Mouse (Mus musculus) heart, embryonic 13.5 days (tissue): ENCODE results near the gene Coil. TPM values are rescaled to one million over a fixed set of nuclear protein-coding genes. Genes with fewer than 3 reads are reported as not detected.
"Not testable (repeated sequence)": the region's sequence is repeated elsewhere in the genome, so short reads cannot be mapped to it uniquely, and the experiment has no call there.

Source experiments
- ATAC-seq: fragments of 200-750 bp; cut with Nextera tagmentation; 2 replicates; pipeline ENCODE4 v1.8.0; 2017; ENCODE audit warnings: moderate TSS enrichment; ENCODE audit not compliant: insufficient number of reproducible peaks, low FRiP score, low TSS enrichment; ENCODE audit errors: extremely low read depth
- H3K27ac ChIP-seq: fragments of 300-500 bp; sonication (generic); replicated peaks from 2 replicates; pipeline ENCODE4 v1.5.1; 2015; ENCODE audit warnings: moderate library complexity, mild to moderate bottlenecking, inconsistent platforms
- H3K27me3 ChIP-seq: fragments of 300-500 bp; sonication (generic); replicated peaks from 2 replicates; pipeline ENCODE4 v1.6.1; 2015; ENCODE audit warnings: mild to moderate bottlenecking, inconsistent platforms
- H3K36me3 ChIP-seq: fragments of 300-500 bp; sonication (generic); 2 replicates; pipeline ENCODE4 v1.6.1; 2015; ENCODE audit warnings: mild to moderate bottlenecking, inconsistent platforms
- H3K4me1 ChIP-seq: fragments of 300-500 bp; sonication (generic); 2 replicates; pipeline ENCODE4 v1.6.1; 2015; ENCODE audit warnings: inconsistent platforms
- H3K4me2 ChIP-seq: fragments of 300-500 bp; sonication (generic); 2 replicates; pipeline ENCODE4 v1.6.1; 2015; ENCODE audit warnings: inconsistent platforms, mild to moderate bottlenecking, moderate library complexity
- H3K4me3 ChIP-seq: fragments of 300-500 bp; sonication (generic); 2 replicates; pipeline ENCODE4 v1.5.1; 2015; ENCODE audit warnings: moderate library complexity, mild to moderate bottlenecking, inconsistent platforms
- H3K9ac ChIP-seq: fragments of 300-500 bp; sonication (generic); 2 replicates; pipeline ENCODE4 v1.6.1; 2015; ENCODE audit warnings: inconsistent platforms, mild to moderate bottlenecking, moderate library complexity
- H3K9me3 ChIP-seq: fragments of 300-500 bp; sonication (generic); 2 replicates; pipeline ENCODE4 v1.6.1; 2016; ENCODE audit warnings: inconsistent platforms
- WGBS: fragments of 180-500 bp; shearing (Covaris S2); methylation state at CpG from one replicate; pipeline ENCODE4 v1.1.7; 2015; ENCODE audit warnings: mixed read lengths; 5-methylcytosine and 5-hydroxymethylcytosine counted together
- polyA plus RNA-seq: library from polyadenylated mRNA; unstranded; fragments of >200 nt; fragmentation: Nextera tagmentation; extraction: Ambion mirVana; gene quantifications from 2 replicates; pipeline ENCODE4 v1.2.1, GENCODE M21; 2015

Coil gene
- polyA plus RNA-seq, 1 experiment from 2014 or later: 10.1 TPM

DNA sequence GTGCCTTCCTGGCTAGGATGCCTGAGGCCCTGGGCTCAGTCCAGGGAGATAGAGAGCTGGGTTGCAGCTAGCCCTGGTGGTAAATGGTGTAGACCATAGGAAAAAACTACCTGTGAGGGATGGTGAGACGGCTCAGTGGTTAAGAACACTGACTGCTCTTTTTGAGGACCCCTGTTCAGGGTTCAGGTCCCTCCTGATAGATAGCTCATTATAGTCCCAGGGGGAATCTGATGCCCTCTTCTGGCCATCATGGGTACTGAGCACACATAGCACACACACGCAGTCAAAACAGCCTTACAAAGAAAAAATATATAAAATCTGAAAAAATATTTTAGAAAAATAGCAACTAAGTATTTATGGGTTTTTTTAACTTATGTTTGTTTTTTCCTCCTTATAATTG, 6.3 kb downstream of the Coil start:
- ATAC-seq: no peak
- no peaks in the 10 kb centered on the region for H3K9me3 ChIP-seq
- H3K27ac ChIP-seq: no peak overlapping the region
- H3K4me3 ChIP-seq: no peak overlapping the region
- 88% methylated on average over 2 of the region's 2 CpGs for WGBS
- H3K4me2 ChIP-seq: no peak overlapping the region
- peaks cover 9% of the 10 kb centered on the region for H3K4me1 ChIP-seq
- no peak overlapping the region for H3K9ac ChIP-seq
- H3K27me3 ChIP-seq: no peaks in the 10 kb centered on the region
- H3K36me3 ChIP-seq: peaks cover 5% of the 10 kb centered on the region

DNA sequence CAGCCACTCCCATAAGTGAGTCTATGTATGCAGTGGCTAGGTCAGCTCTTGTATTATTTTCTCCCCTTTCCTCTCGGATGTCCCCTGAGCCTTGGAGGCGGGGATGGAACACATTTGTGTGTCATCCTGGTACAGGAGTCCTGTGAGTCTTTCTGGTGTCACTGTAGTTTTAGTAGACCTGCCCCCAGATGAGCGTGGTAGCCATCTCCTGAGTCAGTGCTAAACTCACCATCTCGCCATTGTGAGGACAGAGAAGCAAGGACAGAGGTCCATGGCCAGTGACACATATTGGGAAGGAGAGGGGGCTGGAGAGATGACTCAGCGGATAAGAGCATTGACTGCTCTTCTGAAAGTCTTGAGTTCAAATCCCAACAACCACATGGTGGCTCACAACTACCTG, 7.1 kb downstream of the Coil start:
- Histone ChIP-seq H3K4me1 (peaks cover 9% of the 10 kb centered on the region), H3K27ac (no peak overlapping the region), H3K4me3 (no peak overlapping the region), H3K9ac (no peak overlapping the region), H3K9me3 (no peaks in the 10 kb centered on the region), H3K27me3 (no peaks in the 10 kb centered on the region), H3K36me3 (peaks cover 13% of the 10 kb centered on the region), H3K4me2 (no peak overlapping the region)
- WGBS: 83% methylated on average over 5 of the region's 5 CpGs
- ATAC-seq: no peak

GRCm38 (mm10) chr11:88981337-88981736, 11.3 kb downstream of the Coil start:
- H3K9me3 ChIP-seq: no peaks in the 10 kb centered on the region
- no peaks in the 10 kb centered on the region for H3K27me3 ChIP-seq
- no peak overlapping the region for H3K4me2 ChIP-seq
- peaks cover 50% of the 10 kb centered on the region for H3K36me3 ChIP-seq
- no peak overlapping the region for H3K9ac ChIP-seq
- 77% methylated on average over 8 of the region's 8 CpGs for WGBS
- ATAC-seq: no peak
- no peaks in the 10 kb centered on the region for H3K4me1 ChIP-seq
- no peak overlapping the region for H3K4me3 ChIP-seq
- no peak overlapping the region for H3K27ac ChIP-seq

GRCm38 (mm10) chr11:88986616-88987015, 16.6 kb downstream of the Coil start:
- WGBS: 79% methylated on average over 10 of the region's 10 CpGs
- ATAC-seq: no peak
- no peaks in the 10 kb centered on the region for H3K9me3 ChIP-seq
- H3K4me3 ChIP-seq: no peak overlapping the region
- H3K36me3 ChIP-seq: peaks cover 88% of the 10 kb centered on the region
- no peaks in the 10 kb centered on the region for H3K27me3 ChIP-seq
- no peak overlapping the region for H3K9ac ChIP-seq
- no peak overlapping the region for H3K4me2 ChIP-seq
- no peaks in the 10 kb centered on the region for H3K4me1 ChIP-seq
- no peak overlapping the region for H3K27ac ChIP-seq

DNA sequence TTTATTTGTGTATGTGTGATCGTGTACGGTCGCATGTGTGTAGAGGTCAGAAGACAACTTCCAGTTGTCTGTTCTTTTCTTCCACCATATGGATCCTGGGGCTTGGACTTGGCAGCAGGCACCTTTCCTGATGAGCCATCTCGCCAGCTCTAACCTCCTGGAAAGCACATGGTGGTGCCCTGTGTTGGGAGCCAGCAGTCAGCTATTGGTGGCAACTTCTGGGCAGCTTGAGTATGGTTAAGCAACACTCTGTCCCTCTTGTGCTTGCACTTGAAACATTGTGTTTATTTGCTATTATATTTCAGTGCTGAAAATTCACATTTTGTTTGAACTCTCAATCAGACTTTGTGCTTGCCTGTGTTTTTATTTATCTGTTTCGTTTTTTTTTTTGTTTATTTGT, 18.9 kb downstream of the Coil start:
- ATAC-seq: no peak
- no peak overlapping the region for H3K27ac ChIP-seq
- peaks cover 66% of the 10 kb centered on the region for H3K36me3 ChIP-seq
- H3K9ac ChIP-seq: no peak overlapping the region
- no peaks in the 10 kb centered on the region for H3K9me3 ChIP-seq
- H3K27me3 ChIP-seq: no peaks in the 10 kb centered on the region
- 73% methylated on average over 5 of the region's 5 CpGs for WGBS
- no peaks in the 10 kb centered on the region for H3K4me1 ChIP-seq
- no peak overlapping the region for H3K4me3 ChIP-seq
- H3K4me2 ChIP-seq: no peak overlapping the region

- ATAC-seq: no peak
- Histone ChIP-seq H3K9me3 (no peaks in the 10 kb centered on the region), H3K4me2 (no peak overlapping the region), H3K27me3 (no peaks in the 10 kb centered on the region), H3K9ac (no peak overlapping the region), H3K27ac (no peak overlapping the region), H3K36me3 (peaks cover 60% of the 10 kb centered on the region), H3K4me1 (no peaks in the 10 kb centered on the region), H3K4me3 (no peak overlapping the region)
- 49% methylated on average over 5 of the region's 5 CpGs for WGBS
Measured at GRCm38 (mm10) chr11:88989530-88989929, 19.5 kb downstream of the Coil start.

- WGBS: 50% methylated on average over 7 of the region's 7 CpGs
- ATAC-seq: no peak
- peaks cover 29% of the 10 kb centered on the region for H3K36me3 ChIP-seq
- no peaks in the 10 kb centered on the region for H3K9me3 ChIP-seq
- H3K27me3 ChIP-seq: no peaks in the 10 kb centered on the region
- H3K9ac ChIP-seq: no peak overlapping the region
- no peak overlapping the region for H3K27ac ChIP-seq
- H3K4me2 ChIP-seq: no peak overlapping the region
- no peak overlapping the region for H3K4me3 ChIP-seq
- H3K4me1 ChIP-seq: no peaks in the 10 kb centered on the region
Measured at GRCm38 (mm10) chr11:88993186-88993585, 23.1 kb downstream of the Coil start.

- Histone ChIP-seq H3K4me2 (no peak overlapping the region), H3K9me3 (no peaks in the 10 kb centered on the region), H3K36me3 (peaks cover 25% of the 10 kb centered on the region), H3K27ac (no peak overlapping the region), H3K4me3 (no peak overlapping the region), H3K4me1 (0 out of 2 replicates have a peak, but pooled peaks cover under 1% of the 10 kb centered on the region), H3K9ac (no peak overlapping the region), H3K27me3 (no peaks in the 10 kb centered on the region)
- 26% methylated on average over 5 of the region's 5 CpGs for WGBS
- no peak for ATAC-seq
Measured at GRCm38 (mm10) chr11:88993625-88994024, 23.6 kb downstream of the Coil start.

- peaks cover 6% of the 10 kb centered on the region; the same call in 1 of the 2 replicates for H3K4me1 ChIP-seq
- H3K36me3 ChIP-seq: peaks cover 18% of the 10 kb centered on the region
- no peak overlapping the region for H3K9ac ChIP-seq
- ATAC-seq: no peak
- no peak overlapping the region for H3K4me2 ChIP-seq
- no peaks in the 10 kb centered on the region for H3K27me3 ChIP-seq
- no peaks in the 10 kb centered on the region for H3K9me3 ChIP-seq
- no peak overlapping the region for H3K27ac ChIP-seq
- no peak overlapping the region for H3K4me3 ChIP-seq
- 80% methylated on average over 7 of the region's 7 CpGs for WGBS
Measured at GRCm38 (mm10) chr11:88994492-88994891, 24.4 kb downstream of the Coil start.

DNA sequence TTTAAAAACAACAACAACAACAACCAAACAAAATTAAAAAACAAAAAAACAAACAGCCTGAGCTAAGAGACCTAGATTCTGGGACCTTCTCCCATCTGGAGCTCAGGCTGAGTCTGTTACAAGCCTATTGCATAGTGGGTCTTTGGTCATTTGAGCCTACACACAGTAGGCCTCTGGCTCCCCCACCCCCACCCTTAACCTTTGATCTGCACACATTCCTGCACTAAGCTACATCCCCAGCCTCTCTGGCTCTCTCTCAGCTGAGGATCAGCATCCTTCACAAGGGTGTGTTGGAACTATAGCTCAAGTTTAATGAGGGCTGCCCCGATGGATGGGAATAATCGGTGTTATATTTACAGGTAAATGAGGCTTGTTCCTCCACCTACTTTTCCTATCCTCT, 25.6 kb downstream of the Coil start:
- Histone ChIP-seq H3K9ac (no peak overlapping the region), H3K4me2 (no peak overlapping the region), H3K9me3 (no peaks in the 10 kb centered on the region), H3K4me3 (no peak overlapping the region), H3K36me3 (peaks cover 9% of the 10 kb centered on the region), H3K27ac (no peak overlapping the region), H3K4me1 (peaks cover 16% of the 10 kb centered on the region), H3K27me3 (no peaks in the 10 kb centered on the region)
- WGBS: 89% methylated on average over 2 of the region's 2 CpGs
- ATAC-seq: no peak

- Histone ChIP-seq H3K9me3 (no peaks in the 10 kb centered on the region), H3K4me2 (peak overlapping the region; percentile 8; the same call in 1 of the 2 replicates), H3K36me3 (peaks cover 1% of the 10 kb centered on the region), H3K4me3 (no peak overlapping the region), H3K4me1 (peaks cover 24% of the 10 kb centered on the region), H3K27ac (peak overlapping the region; percentile 76), H3K9ac (no peak overlapping the region), H3K27me3 (no peaks in the 10 kb centered on the region)
- ATAC-seq: no peak
- WGBS: 41% methylated on average over 7 of the region's 7 CpGs
Measured at GRCm38 (mm10) chr11:88996427-88996826, 26.4 kb downstream of the Coil start.

- not testable (repeated sequence) for H3K36me3 ChIP-seq, H3K4me3 ChIP-seq, ATAC-seq, H3K27me3 ChIP-seq, H3K9me3 ChIP-seq, H3K4me2 ChIP-seq, H3K9ac ChIP-seq
- 85% methylated on average over 5 of the region's 5 CpGs for WGBS
- peaks cover 30% of the 10 kb centered on the region for H3K4me1 ChIP-seq
- peak overlapping the region; percentile 76 for H3K27ac ChIP-seq
Measured at GRCm38 (mm10) chr11:88997343-88997742, 27.3 kb downstream of the Coil start.
